Mouse (Mus musculus) liver, embryonic 14.5 days (tissue): ENCODE measurements around the gene 6330409D20Rik. TPM values are rescaled to one million over a fixed set of nuclear protein-coding genes. Genes with fewer than 3 reads are reported as not detected.

ENCODE experiments used
- ATAC-seq: fragments of 200-750 bp; cut with Nextera tagmentation; 2 replicates; pipeline ENCODE4 v1.8.0; 2017; ENCODE audit warnings: moderate number of reproducible peaks, mild to moderate bottlenecking, moderate library complexity; ENCODE audit not compliant: insufficient read depth
- DNase-seq, 3 experiments: peaks; one replicate each; pipeline ENCODE4 v3.0.0-alpha.2; 2012 to 2013; ENCODE audit warnings: low read depth in 3 of 3, low spot score in 3 of 3
- H3K27ac ChIP-seq: fragments of 300-500 bp; sonication (generic); 2 replicates; pipeline ENCODE4 v1.5.1; 2014; ENCODE audit warnings: moderate library complexity, mild to moderate bottlenecking, control low read depth, inconsistent platforms
- H3K27me3 ChIP-seq: fragments of 300-500 bp; sonication (generic); 2 replicates; pipeline ENCODE4 v1.6.1; 2014; ENCODE audit warnings: mild to moderate bottlenecking, low read length, moderate library complexity; ENCODE audit not compliant: control insufficient read depth, insufficient read depth
- H3K36me3 ChIP-seq: fragments of 300-500 bp; sonication (generic); replicated peaks from 2 replicates; pipeline ENCODE4 v1.6.1; 2014; ENCODE audit warnings: low read depth; ENCODE audit not compliant: control insufficient read depth, insufficient read depth
- H3K4me1 ChIP-seq, 2 experiments: fragments of 200-500 bp in 1 of 2; fragments of 300-500 bp in 1 of 2; sonication (generic) in 1 of 2; replicated peaks; 2 replicates each; pipeline ENCODE4 v1.6.1; 2012 to 2014; ENCODE audit warnings: antibody characterized with exemption in 1 of 2, inconsistent platforms in 1 of 2, low read length in 1 of 2; ENCODE audit not compliant: control insufficient read depth in 2 of 2, insufficient read depth in 2 of 2
- H3K4me2 ChIP-seq: fragments of 300-500 bp; sonication (generic); 2 replicates; pipeline ENCODE4 v1.6.1; 2014; ENCODE audit warnings: low read depth, mild to moderate bottlenecking, control low read depth, moderate library complexity
- H3K4me3 ChIP-seq, 2 experiments: fragments of 200-500 bp in 1 of 2; fragments of 300-500 bp in 1 of 2; sonication (generic) in 1 of 2; 2 replicates each; pipeline ENCODE4 v1.5.1; 2012 to 2014; ENCODE audit warnings: low read depth in 2 of 2, low read length in 2 of 2, mild to moderate bottlenecking in 2 of 2, control low read depth in 1 of 2, inconsistent platforms in 1 of 2, moderate library complexity in 1 of 2; ENCODE audit not compliant: insufficient read depth in 1 of 2
- H3K9ac ChIP-seq: fragments of 300-500 bp; sonication (generic); replicated peaks from 2 replicates; pipeline ENCODE4 v1.6.1; 2014; ENCODE audit warnings: mild to moderate bottlenecking, control low read depth, moderate library complexity
- H3K9me3 ChIP-seq: fragments of 300-500 bp; sonication (generic); 2 replicates; pipeline ENCODE4 v1.6.1; 2016; ENCODE audit warnings: low read length, mixed read lengths; ENCODE audit not compliant: control insufficient read depth
- CTCF ChIP-seq: IDR thresholded peaks from 2 replicates; pipeline ENCODE4 v1.5.1; 2016; ENCODE audit warnings: antibody characterized with exemption, low read depth, control low read depth
- EP300 ChIP-seq: IDR thresholded peaks from 2 replicates; pipeline ENCODE4 v1.6.1; 2016; ENCODE audit warnings: antibody characterized with exemption, low read depth
- WGBS: fragments of 180-500 bp; shearing (Covaris S2); extraction: QIAGEN DNeasy Blood & Tissue Kit; methylation state at CpG from one replicate; pipeline ENCODE4 v1.1.7; 2014; ENCODE audit not compliant: insufficient replicate concordance; 5-methylcytosine and 5-hydroxymethylcytosine counted together
- polyA plus RNA-seq, 2 experiments: library from polyadenylated mRNA; depleted of rRNA in 1 of 2; stranded (reverse) in 1 of 2; unstranded in 1 of 2; fragments of >200 nt; fragmentation: Nextera tagmentation in 1 of 2; extraction: Ambion mirVana in 1 of 2; gene quantifications; 2 replicates each; pipeline versions ENCODE4 v1.2.1 to v1.2.3; 2012 to 2014

Gene 6330409D20Rik
- polyA plus RNA-seq, 2 experiments, result 0.07 TPM; not detected in 1

DNA sequence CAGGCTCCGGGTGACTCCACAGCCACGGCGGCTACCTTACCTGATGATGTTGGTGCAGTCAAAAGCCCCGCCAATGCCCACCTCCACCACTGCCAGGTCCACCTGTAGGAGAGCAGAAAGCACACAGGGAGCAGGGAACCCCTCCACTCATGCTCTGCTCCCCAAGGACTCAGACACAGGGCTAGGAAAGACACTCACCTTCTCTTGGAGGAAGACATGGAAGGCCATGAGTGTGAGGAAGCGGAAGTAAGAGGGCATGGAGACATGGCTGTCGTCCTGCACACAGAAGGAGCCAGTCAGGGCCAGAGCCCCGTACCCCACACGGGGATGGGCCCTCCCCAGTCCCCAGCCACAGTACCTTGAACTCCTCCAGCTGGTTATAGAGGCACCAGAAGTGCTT, 53.3 kb downstream of the 6330409D20Rik start:
- TF ChIP-seq EP300, result no peak
- no peak for TF ChIP-seq CTCF
- DNase-seq (no peak), ATAC-seq (no peak)
- Histone ChIP-seq H3K4me2 (no peak overlapping the region), H3K36me3 (peaks cover 6% of the 10 kb centered on the region; the same call in 1 of the 2 replicates), H3K9ac (no peak overlapping the region), H3K27me3 (no peaks in the 10 kb centered on the region), H3K9me3 (no peaks in the 10 kb centered on the region), H3K27ac (no peak overlapping the region), H3K4me3 (no peak overlapping the region), H3K4me1 (peaks cover 5 to 7% of the 10 kb centered on the region in 2 experiments; a peak in 3 of 4 replicates)
- WGBS, result 80% methylated on average over 8 of the region's 8 CpGs

DNA sequence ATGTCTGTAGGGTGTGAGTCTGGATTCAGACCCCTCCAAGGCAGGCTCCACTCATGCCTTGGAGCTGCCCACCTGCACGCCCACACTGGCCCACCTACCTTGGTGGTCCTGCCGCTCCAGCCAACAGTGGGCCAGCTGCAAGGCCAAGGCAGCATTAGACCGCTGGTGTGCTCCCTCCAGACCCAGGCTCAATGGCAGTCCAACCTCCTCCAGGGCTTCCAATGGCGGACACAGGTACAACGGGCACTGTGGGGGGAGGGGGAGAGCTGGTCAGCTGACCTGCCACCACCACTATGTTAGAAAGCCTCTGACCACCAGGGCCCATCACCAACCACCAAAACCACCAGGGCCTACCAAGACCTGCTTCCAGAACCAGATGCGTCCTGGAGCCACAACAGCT, 54.2 kb downstream of the 6330409D20Rik start:
- Histone ChIP-seq H3K4me2 (no peak overlapping the region), H3K36me3 (peaks cover 6% of the 10 kb centered on the region; the same call in 1 of the 2 replicates), H3K9me3 (no peaks in the 10 kb centered on the region), H3K4me3 (no peak overlapping the region), H3K9ac (no peak overlapping the region), H3K27me3 (no peaks in the 10 kb centered on the region), H3K27ac (no peak overlapping the region), H3K4me1 (peaks cover 0 to 5% of the 10 kb centered on the region in 2 experiments; a peak in 1 of 4 replicates)
- ATAC-seq (no peak), DNase-seq (no peak)
- no peak for TF ChIP-seq CTCF
- TF ChIP-seq EP300, result no peak
- WGBS, result 79% methylated on average over 6 of the region's 6 CpGs

DNA sequence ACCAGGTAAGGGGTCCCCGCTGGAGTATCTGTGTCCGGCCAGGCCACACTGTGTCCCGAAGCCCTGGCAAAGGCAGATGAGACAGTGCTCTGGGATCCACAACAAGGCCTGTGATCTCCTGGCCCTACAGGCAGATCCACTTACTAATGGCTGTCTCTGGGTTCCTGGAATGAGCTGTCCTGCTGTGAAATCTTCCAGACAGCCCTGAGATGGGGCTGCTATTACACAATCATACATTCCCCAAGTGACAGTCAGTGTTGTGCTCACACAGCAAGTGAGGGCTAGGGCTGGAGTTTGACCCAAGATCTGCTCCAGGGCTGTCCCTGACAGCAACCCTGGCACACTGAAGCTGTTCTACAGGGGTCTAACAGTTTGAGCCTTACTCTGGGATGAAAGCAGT, 55.0 kb downstream of the 6330409D20Rik start:
- no peak for TF ChIP-seq CTCF
- TF ChIP-seq EP300, result no peak
- 0 out of 4 replicates have a peak, but pooled peaks cover 0 to 2% of the 10 kb centered on the region in 2 experiments for H3K4me1 ChIP-seq
- H3K27me3 ChIP-seq, result no peaks in the 10 kb centered on the region
- H3K4me3 ChIP-seq, result no peak overlapping the region
- peaks cover 6% of the 10 kb centered on the region; the same call in 1 of the 2 replicates for H3K36me3 ChIP-seq
- ATAC-seq (no peak), DNase-seq (no peak)
- H3K27ac ChIP-seq, result no peak overlapping the region
- no peak overlapping the region for H3K4me2 ChIP-seq
- no peaks in the 10 kb centered on the region for H3K9me3 ChIP-seq
- no peak overlapping the region for H3K9ac ChIP-seq
- 81% methylated on average over 3 of the region's 3 CpGs for WGBS

DNA sequence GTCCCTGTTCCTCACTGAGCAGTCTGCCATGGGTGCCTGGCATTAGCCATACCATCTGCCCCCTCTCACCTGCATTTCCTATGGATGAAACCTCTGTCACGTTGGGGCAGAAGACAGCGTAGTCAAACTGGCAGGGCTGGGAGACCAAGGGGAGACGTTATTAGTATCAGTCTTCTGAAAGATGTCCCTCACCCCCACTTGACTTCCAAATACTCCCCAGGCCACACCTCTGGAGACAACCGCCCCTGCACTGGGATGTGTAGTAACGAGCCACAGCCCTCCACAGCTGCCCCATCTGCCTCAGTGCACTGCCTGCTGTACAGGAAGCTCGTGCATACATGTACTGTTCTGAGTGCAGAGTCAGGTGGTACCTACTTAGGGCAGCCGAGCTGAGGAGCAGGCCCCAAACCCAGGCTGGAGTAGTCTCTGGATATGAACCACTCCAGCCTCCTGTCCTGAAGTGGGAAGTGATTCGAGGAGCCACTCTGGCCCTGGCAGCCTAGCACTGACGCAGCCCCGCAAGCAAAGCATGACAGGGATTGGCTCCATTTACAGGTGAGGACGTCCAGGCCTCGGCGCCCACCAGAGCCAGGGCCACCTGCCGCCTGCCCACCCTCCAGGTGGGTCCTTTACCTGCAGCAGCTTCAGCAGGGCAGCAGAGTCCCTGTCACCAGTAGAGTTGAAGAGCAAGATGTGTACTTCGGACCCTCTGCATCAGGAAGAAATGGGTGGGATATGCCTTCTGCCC, 56.0 kb downstream of the 6330409D20Rik start:
- no peak for DNase-seq
- no peak for ATAC-seq
- H3K4me3 ChIP-seq, result no peak overlapping the region
- no peaks in the 10 kb centered on the region for H3K27me3 ChIP-seq
- H3K27ac ChIP-seq, result no peak overlapping the region
- TF ChIP-seq EP300 (no peak), CTCF (no peak)
- H3K4me1 ChIP-seq, result 0 out of 4 replicates have a peak, but pooled peaks cover 0 to 2% of the 10 kb centered on the region in 2 experiments
- H3K9me3 ChIP-seq, result no peaks in the 10 kb centered on the region
- peaks cover 6% of the 10 kb centered on the region; the same call in 1 of the 2 replicates for H3K36me3 ChIP-seq
- 77% methylated on average over 15 of the region's 15 CpGs for WGBS
- H3K4me2 ChIP-seq, result no peak overlapping the region
- no peak overlapping the region for H3K9ac ChIP-seq

DNA sequence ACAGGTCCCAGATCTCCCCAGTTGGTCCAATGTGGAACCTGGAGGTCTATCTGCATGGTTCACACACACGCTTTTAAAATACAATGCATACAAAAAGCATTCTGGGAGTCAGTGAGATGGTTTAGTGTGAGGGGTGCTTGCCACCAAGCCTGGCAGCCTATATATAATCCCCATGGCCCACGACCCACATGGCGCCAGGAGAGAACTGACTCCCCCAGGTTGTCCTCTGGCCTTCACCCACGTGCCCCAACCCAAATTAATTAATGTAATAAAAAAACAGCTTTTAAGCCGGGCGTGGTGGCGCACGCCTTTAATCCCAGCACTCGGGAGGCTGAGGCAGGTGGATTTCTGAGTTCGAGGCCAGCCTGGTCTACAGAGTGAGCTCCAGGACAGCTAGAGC, 57.1 kb downstream of the 6330409D20Rik start:
- H3K4me2 ChIP-seq, result no peak overlapping the region
- no peaks in the 10 kb centered on the region for H3K9me3 ChIP-seq
- no peak for ATAC-seq
- no peak for DNase-seq
- no peaks in the 10 kb centered on the region for H3K27me3 ChIP-seq
- H3K9ac ChIP-seq, result no peak overlapping the region
- 84% methylated on average over 10 of the region's 10 CpGs for WGBS
- no peak overlapping the region for H3K4me3 ChIP-seq
- TF ChIP-seq CTCF (no peak), EP300 (no peak)
- H3K4me1 ChIP-seq, result no peaks in the 10 kb centered on the region
- H3K27ac ChIP-seq, result no peak overlapping the region
- H3K36me3 ChIP-seq, result peaks cover 6% of the 10 kb centered on the region; the same call in 1 of the 2 replicates
